Mouse (Mus musculus) liver, adult 2 months (tissue): ENCODE results near the gene Trim65.

ENCODE experiments used
- CTCF ChIP-seq: fragments of 200-500 bp; IDR thresholded peaks from 2 replicates; pipeline ENCODE4 v1.5.1; 2011; ENCODE audit warnings: low read depth, low read length, control low read depth
- POLR2A ChIP-seq: fragments of 200-500 bp; IDR thresholded peaks from 2 replicates; pipeline ENCODE4 v1.6.1; 2011; ENCODE audit warnings: low read length, control low read depth; ENCODE audit not compliant: insufficient read depth; ENCODE audit errors: extremely low read depth

GRCm38 (mm10) chr11:116143468-116143867 lies 12.5 kb upstream of the Trim65 start:
- no peak for TF ChIP-seq CTCF
- no peak for TF ChIP-seq POLR2A
